Mouse (Mus musculus): ENCODE data around the gene 4933424G06Rik. TPM values are rescaled to one million over a fixed set of nuclear protein-coding genes. Genes with fewer than 3 reads are reported as not detected.
"Not testable (repeated sequence)": the region's sequence is repeated elsewhere in the genome, so short reads cannot be mapped to it uniquely, and the experiment has no call there.

4933424G06Rik gene
- polyA plus RNA-seq (2015; fragmentation: Nextera tagmentation; extraction: Ambion mirVana): 0.14 and 0.98 TPM in 2 replicates

DNA sequence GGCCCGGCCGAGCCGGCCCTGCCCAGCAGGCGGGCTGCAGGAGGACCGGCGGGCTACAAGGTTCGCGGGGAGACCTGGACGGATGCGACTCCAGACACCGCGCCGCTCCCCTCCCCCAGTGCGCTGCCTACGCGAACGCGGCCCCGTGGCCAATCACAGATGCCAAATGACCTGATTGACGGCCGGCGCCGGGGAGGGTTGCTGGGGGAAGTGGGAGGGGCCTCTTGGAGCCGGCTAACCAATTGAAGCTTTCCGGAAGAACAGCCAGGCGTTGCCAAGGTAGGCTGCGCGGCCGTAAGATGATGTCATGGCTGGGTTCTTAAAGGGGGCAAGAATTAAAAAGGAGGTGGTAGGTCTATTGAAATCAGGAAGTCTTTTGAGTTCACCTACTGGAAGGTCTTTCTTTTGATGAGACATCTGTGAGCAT lies at the start of gene 4933424G06Rik:
4933424G06Rik (plus strand) TSS at position 296 of the 427 bp plus-strand sequence.
- H3K27me3 ChIP-seq (replicated peaks; ENCODE audit: control insufficient read depth, insufficient read depth, low read length): no peaks in the 10 kb centered on the region
- peak within 1 kb of the TSS; percentile 100 for H3K4me3 ChIP-seq (ENCODE audit: low read length)
- H3K36me3 ChIP-seq (ENCODE audit: control insufficient read depth, insufficient read depth, low read length): peaks cover 19% of the 10 kb centered on the region
- H3K9ac ChIP-seq (ENCODE audit: low read depth, low read length): peak within 1 kb of the TSS; percentile 98
- peak within 1 kb of the TSS; percentile 72 for H3K4me2 ChIP-seq (ENCODE audit: low read length)
- ATAC-seq: peak; percentile 96
- H3K4me1 ChIP-seq (ENCODE audit: control insufficient read depth, insufficient read depth, low read depth, low read length): peaks cover 21% of the 10 kb centered on the region
- peak within 1 kb of the TSS; percentile 81 for H3K27ac ChIP-seq (ENCODE audit: low read depth, low read length)
- H3K9me3 ChIP-seq (ENCODE audit: control insufficient read depth, low read length): no peaks in the 10 kb centered on the region
- under 1% methylated on average over 29 of the region's 29 CpGs for WGBS

DNA sequence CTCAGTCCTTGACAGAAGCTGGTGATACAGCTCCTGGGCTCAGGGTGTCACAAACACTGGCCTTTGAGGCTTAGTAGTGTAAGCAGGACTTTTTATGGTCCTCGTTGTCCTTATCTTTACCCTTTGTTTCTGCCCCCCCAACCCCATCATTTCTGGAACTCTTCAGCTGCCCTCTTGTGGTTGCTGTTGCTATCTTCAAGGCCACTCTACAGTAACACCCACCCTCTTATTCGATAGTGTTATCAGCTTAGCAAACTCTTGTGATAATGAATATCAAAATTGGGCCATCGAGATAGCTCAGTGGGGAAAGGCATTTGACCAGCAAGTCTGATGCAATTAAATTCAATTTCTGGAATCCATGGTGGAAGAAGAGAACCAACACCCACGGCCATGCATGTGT lies 45.5 kb upstream of the 4933424G06Rik start:
- no peak for ATAC-seq
- Histone ChIP-seq H3K9me3 (ENCODE audit: control insufficient read depth, low read length) (no peaks in the 10 kb centered on the region), H3K9ac (ENCODE audit: low read depth, low read length) (no peak overlapping the region), H3K4me1 (ENCODE audit: control insufficient read depth, insufficient read depth, low read depth, low read length) (no peaks in the 10 kb centered on the region), H3K4me2 (ENCODE audit: low read length) (no peak overlapping the region), H3K36me3 (ENCODE audit: control insufficient read depth, insufficient read depth, low read length) (no peaks in the 10 kb centered on the region), H3K27me3 (replicated peaks; ENCODE audit: control insufficient read depth, insufficient read depth, low read length) (no peaks in the 10 kb centered on the region), H3K4me3 (ENCODE audit: low read length) (no peak overlapping the region), H3K27ac (ENCODE audit: low read depth, low read length) (no peak overlapping the region)
- 81% methylated on average over 4 of the region's 4 CpGs for WGBS

DNA sequence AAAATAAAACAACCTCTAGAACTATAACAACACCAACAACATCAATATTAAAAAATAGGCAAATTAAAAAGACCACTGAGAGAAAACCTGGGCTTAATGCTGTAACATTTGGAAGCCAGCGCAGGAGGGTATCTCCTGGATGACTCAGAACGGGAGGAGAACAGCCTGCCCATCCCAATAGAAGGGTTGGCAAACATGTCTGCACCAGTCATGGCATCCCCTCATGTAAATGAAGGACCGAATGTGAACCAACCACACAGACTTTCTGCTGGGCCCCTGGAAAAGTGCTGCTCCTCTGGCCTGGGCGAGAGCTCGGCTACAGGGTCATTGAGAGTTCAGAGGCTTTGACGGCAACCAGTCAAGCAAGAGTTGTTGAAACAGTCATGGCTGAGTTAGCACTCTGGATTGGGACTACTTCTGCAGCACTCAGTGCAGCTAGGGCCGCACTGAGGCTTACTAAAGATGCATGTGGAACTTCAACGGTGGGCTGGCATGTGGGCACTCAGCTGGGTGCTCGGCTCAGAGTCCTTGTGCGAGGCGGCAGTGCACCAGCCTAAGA lies 44.7 kb upstream of the 4933424G06Rik start:
- 54% methylated on average over 11 of the region's 11 CpGs for WGBS
- Histone ChIP-seq H3K27me3 (replicated peaks; ENCODE audit: control insufficient read depth, insufficient read depth, low read length) (no peaks in the 10 kb centered on the region), H3K4me1 (ENCODE audit: control insufficient read depth, insufficient read depth, low read depth, low read length) (no peaks in the 10 kb centered on the region), H3K4me2 (ENCODE audit: low read length) (no peak overlapping the region), H3K9me3 (ENCODE audit: control insufficient read depth, low read length) (no peaks in the 10 kb centered on the region), H3K36me3 (ENCODE audit: control insufficient read depth, insufficient read depth, low read length) (no peaks in the 10 kb centered on the region), H3K27ac (ENCODE audit: low read depth, low read length) (no peak overlapping the region), H3K9ac (ENCODE audit: low read depth, low read length) (no peak overlapping the region), H3K4me3 (ENCODE audit: low read length) (no peak overlapping the region)
- no peak for ATAC-seq

DNA sequence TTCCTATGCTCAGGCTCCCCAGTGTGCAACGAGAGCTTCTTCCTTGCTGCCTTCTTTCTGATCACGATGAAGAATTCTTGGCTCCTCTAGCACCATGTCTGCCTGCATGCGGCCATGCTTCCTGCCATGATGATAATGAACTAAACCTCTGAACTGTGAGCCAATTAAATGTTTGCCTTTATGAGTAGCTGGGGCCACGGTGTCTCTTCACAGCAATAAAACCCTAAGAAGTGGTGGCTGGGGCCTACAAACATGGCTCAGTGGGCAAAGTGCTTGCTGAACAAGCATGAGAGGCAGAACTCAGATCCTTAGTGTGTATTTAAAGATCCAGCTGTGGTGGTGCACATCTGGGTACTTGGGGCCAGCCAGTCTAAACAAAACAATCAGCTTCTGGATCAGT lies 44.0 kb upstream of the 4933424G06Rik start:
- Histone ChIP-seq H3K27ac (ENCODE audit: low read depth, low read length) (no peak overlapping the region), H3K27me3 (replicated peaks; ENCODE audit: control insufficient read depth, insufficient read depth, low read length) (no peaks in the 10 kb centered on the region), H3K9ac (ENCODE audit: low read depth, low read length) (no peak overlapping the region), H3K4me2 (ENCODE audit: low read length) (no peak overlapping the region), H3K9me3 (ENCODE audit: control insufficient read depth, low read length) (no peaks in the 10 kb centered on the region), H3K4me1 (ENCODE audit: control insufficient read depth, insufficient read depth, low read depth, low read length) (no peaks in the 10 kb centered on the region), H3K4me3 (ENCODE audit: low read length) (no peak overlapping the region), H3K36me3 (ENCODE audit: control insufficient read depth, insufficient read depth, low read length) (no peaks in the 10 kb centered on the region)
- ATAC-seq: no peak
- 55% methylated on average over 4 of the region's 4 CpGs for WGBS

DNA sequence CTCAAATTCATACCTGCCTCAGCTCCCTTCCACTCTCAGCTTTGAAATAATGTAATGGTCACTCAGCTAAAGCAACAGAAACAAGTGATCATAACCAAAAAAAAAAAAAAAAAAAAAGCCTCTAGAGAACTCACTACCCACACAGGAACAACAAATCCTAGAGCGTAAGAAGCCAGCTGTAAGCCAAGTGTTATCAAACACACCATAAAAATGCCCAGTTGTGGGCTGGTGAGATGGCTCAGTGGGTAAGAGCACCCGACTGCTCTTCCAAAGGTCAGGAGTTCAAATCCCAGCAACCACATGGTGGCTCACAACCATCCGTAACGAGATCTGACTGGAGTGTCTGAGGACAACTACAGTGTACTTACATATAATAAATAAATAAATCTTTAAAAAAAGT lies 41.9 kb upstream of the 4933424G06Rik start:
- not testable (repeated sequence) for H3K9me3 ChIP-seq (ENCODE audit: control insufficient read depth, low read length); H3K4me1 ChIP-seq (ENCODE audit: control insufficient read depth, insufficient read depth, low read depth, low read length); ATAC-seq; H3K36me3 ChIP-seq (ENCODE audit: control insufficient read depth, insufficient read depth, low read length); H3K4me3 ChIP-seq (ENCODE audit: low read length); H3K27ac ChIP-seq (ENCODE audit: low read depth, low read length); H3K4me2 ChIP-seq (ENCODE audit: low read length); H3K27me3 ChIP-seq (replicated peaks; ENCODE audit: control insufficient read depth, insufficient read depth, low read length); H3K9ac ChIP-seq (ENCODE audit: low read depth, low read length)
- 68% methylated on average over 4 of the region's 4 CpGs for WGBS

DNA sequence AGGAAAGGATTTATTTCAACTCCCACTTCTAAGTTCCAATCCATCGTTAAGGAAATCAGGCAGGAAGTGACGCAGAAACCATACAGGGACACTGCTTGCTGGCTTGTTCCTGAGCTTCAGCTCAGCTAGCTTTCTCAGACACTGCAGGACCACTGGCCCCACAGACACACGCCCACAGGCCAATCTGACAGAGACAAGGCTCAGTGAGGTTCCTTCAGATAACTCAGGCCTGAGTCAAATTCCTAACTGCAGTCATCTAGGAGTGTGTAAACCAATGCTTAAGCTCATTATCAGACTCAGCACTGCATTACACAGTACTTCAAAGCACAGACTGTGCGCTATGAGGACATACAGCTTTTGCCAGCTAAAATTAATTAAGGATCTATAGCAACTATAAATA lies 39.7 kb upstream of the 4933424G06Rik start:
- H3K27me3 ChIP-seq (replicated peaks; ENCODE audit: control insufficient read depth, insufficient read depth, low read length): no peaks in the 10 kb centered on the region
- ATAC-seq: no peak
- WGBS: 84% methylated on average over 4 of the region's 4 CpGs

DNA sequence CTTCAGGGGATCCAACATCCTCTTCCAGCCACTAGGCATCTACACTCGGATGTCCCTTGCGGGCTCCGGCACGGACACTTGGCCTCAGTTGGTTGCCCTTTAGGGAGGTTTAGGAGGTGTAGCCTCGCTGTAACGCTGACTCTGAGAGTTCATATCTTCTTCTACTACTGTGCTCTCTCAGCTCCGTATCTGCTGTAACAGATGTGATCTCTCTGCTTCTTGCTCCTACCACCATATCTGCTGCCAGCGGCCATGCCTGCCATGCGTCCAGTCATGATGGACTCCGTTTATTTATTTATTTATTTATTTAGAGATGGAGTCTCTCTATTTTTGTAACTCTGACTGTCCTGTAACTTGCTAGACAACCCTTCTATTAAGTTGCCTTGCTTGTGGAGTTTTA lies 38.7 kb upstream of the 4933424G06Rik start:
- Histone ChIP-seq H3K4me2 (ENCODE audit: low read length) (no peak overlapping the region), H3K27ac (ENCODE audit: low read depth, low read length) (no peak overlapping the region), H3K27me3 (replicated peaks; ENCODE audit: control insufficient read depth, insufficient read depth, low read length) (no peaks in the 10 kb centered on the region), H3K9ac (ENCODE audit: low read depth, low read length) (no peak overlapping the region), H3K4me3 (ENCODE audit: low read length) (no peak overlapping the region), H3K4me1 (ENCODE audit: control insufficient read depth, insufficient read depth, low read depth, low read length) (no peaks in the 10 kb centered on the region), H3K9me3 (ENCODE audit: control insufficient read depth, low read length) (no peaks in the 10 kb centered on the region), H3K36me3 (ENCODE audit: control insufficient read depth, insufficient read depth, low read length) (no peaks in the 10 kb centered on the region)
- WGBS: 93% methylated on average over 10 of the region's 10 CpGs
- no peak for ATAC-seq

More for the DNA sequence above, 39.7 kb upstream of the 4933424G06Rik start:
- no peaks in the 10 kb centered on the region for H3K4me1 ChIP-seq (ENCODE audit: control insufficient read depth, insufficient read depth, low read depth, low read length)
- no peak overlapping the region for H3K9ac ChIP-seq (ENCODE audit: low read depth, low read length)
- no peaks in the 10 kb centered on the region for H3K9me3 ChIP-seq (ENCODE audit: control insufficient read depth, low read length)
- no peaks in the 10 kb centered on the region for H3K36me3 ChIP-seq (ENCODE audit: control insufficient read depth, insufficient read depth, low read length)
- no peak overlapping the region for H3K27ac ChIP-seq (ENCODE audit: low read depth, low read length)
- H3K4me3 ChIP-seq (ENCODE audit: low read length): no peak overlapping the region
- H3K4me2 ChIP-seq (ENCODE audit: low read length): no peak overlapping the region

DNA sequence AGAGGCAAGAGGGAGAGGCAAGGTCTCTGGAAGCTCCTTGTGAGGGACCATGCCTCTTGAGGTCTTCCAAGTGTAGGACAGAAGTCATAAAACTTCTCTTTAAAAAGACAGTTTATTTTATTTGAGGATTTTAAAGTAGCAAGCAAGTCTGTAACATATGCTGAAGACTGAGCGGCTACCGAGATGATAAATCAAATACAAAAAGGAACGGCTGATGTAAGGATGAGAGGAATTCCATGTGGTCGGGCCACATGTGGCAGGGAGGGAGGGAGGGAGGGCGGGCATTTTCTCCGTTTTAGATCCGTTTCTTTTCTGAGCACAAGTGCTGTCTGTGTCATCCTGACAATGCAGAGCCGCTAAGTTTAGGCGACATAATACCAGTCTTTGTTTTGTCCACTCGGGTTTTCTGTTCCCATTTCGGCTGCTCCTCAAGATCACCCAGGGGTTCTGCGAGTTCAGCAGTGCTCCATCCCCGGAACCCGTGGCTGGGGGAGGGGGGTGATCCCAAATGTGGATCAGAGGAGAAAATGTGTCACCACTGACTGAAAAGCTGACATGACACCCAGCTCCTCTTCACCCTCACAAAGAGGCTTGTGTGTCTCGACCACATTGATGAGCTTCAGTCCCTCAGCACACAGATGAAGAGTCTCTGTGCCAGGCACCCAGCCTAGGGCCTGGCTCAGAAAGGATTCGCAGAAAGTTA lies 37.1 kb upstream of the 4933424G06Rik start:
- Histone ChIP-seq H3K4me3 (ENCODE audit: low read length) (no peak overlapping the region), H3K36me3 (ENCODE audit: control insufficient read depth, insufficient read depth, low read length) (no peaks in the 10 kb centered on the region), H3K9ac (ENCODE audit: low read depth, low read length) (no peak overlapping the region), H3K9me3 (ENCODE audit: control insufficient read depth, low read length) (no peaks in the 10 kb centered on the region), H3K4me1 (ENCODE audit: control insufficient read depth, insufficient read depth, low read depth, low read length) (no peaks in the 10 kb centered on the region), H3K27ac (ENCODE audit: low read depth, low read length) (no peak overlapping the region), H3K4me2 (ENCODE audit: low read length) (no peak overlapping the region; the same call in 1 of the 2 replicates), H3K27me3 (replicated peaks; ENCODE audit: control insufficient read depth, insufficient read depth, low read length) (no peaks in the 10 kb centered on the region)
- no peak for ATAC-seq
- whole genome bisulfite sequencing: 41% methylated on average over 16 of the region's 16 CpGs

DNA sequence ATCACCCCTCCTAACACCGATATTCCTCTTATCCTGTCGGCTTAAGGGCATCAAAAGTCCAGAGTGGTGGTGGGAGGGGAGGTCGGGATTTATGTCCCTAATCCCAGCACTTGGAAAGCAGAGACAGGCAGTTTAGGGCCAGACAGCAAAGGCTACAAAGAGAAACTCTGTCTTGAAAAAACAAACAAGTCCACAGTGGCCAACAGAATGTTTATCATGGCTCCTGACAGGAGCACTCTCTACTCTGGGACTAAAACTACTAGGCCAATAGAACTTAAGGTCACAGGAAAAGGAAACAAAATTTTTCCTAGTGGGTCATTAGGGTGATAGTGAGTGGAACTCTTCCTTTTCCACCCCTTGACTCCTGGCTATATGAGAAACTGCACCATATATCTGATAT lies 35.0 kb upstream of the 4933424G06Rik start:
- Histone ChIP-seq H3K27ac (ENCODE audit: low read depth, low read length) (no peak overlapping the region), H3K4me3 (ENCODE audit: low read length) (no peak overlapping the region), H3K9me3 (ENCODE audit: control insufficient read depth, low read length) (no peaks in the 10 kb centered on the region), H3K4me1 (ENCODE audit: control insufficient read depth, insufficient read depth, low read depth, low read length) (no peaks in the 10 kb centered on the region), H3K27me3 (replicated peaks; ENCODE audit: control insufficient read depth, insufficient read depth, low read length) (no peaks in the 10 kb centered on the region), H3K9ac (ENCODE audit: low read depth, low read length) (no peak overlapping the region), H3K36me3 (ENCODE audit: control insufficient read depth, insufficient read depth, low read length) (no peaks in the 10 kb centered on the region), H3K4me2 (ENCODE audit: low read length) (no peak overlapping the region)
- ATAC-seq: no peak
- WGBS: 79% methylated on average over 3 of the region's 3 CpGs

Measured in hindbrain, embryonic 16.5 days (tissue).